Mouse (Mus musculus): ENCODE data around the gene E130114P18Rik. TPM values are rescaled to one million over a fixed set of nuclear protein-coding genes. Genes with fewer than 3 reads are reported as not detected.

E130114P18Rik gene
- polyA plus RNA-seq, 1 experiment from 2014 or later = 11.6 TPM

GRCm38 (mm10) chr4:97609831-97610727 lies 167.8 kb downstream of the E130114P18Rik start:
- no peak overlapping the region for H3K4me3 ChIP-seq (ENCODE audit: low read depth, low read length)
- WGBS = 21% methylated on average over 10 of the region's 10 CpGs
- peaks cover 14% of the 10 kb centered on the region for H3K4me1 ChIP-seq (ENCODE audit: control insufficient read depth, insufficient read depth, low read length)
- 0 out of 2 replicates have a peak overlapping the region, but pooled peaks have one; percentile 5 for H3K4me2 ChIP-seq (ENCODE audit: low read length)
- H3K27ac ChIP-seq (ENCODE audit: low read length) = peak overlapping the region; percentile 66
- no peaks in the 10 kb centered on the region for H3K36me3 ChIP-seq (ENCODE audit: control insufficient read depth, insufficient read depth, low read length)
- H3K9me3 ChIP-seq (replicated peaks; ENCODE audit: control insufficient read depth, low read length, poor library complexity, severe bottlenecking) = no peaks in the 10 kb centered on the region
- H3K27me3 ChIP-seq (ENCODE audit: control insufficient read depth, insufficient read depth, low read depth, low read length) = no peaks in the 10 kb centered on the region
- ATAC-seq = 0 out of 2 replicates have a peak, but pooled peaks have one; percentile 10
- H3K9ac ChIP-seq (ENCODE audit: low read depth, low read length) = no peak overlapping the region

DNA sequence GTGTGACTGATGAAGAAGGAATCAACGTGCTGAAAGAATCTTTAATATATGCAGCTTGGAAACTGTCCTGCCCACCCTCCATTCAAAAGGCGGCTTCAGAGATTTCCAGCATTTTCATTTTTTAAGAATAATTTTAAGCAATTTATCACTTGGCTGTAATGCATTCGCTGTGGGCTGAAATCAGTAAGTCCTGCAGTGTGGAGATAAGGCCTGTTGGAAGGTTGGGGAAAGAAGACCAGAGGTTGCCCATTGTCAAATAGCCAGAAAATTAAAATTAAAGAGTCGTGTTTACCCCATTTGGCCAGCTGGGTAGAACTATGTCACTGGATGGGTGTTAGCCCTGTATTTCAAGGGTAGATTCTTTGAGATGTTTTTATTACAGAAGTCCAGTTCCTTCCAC lies 168.5 kb downstream of the E130114P18Rik start:
- WGBS = 64% methylated on average over 4 of the region's 4 CpGs
- Histone ChIP-seq H3K36me3 (ENCODE audit: control insufficient read depth, insufficient read depth, low read length) (no peaks in the 10 kb centered on the region), H3K27me3 (ENCODE audit: control insufficient read depth, insufficient read depth, low read depth, low read length) (no peaks in the 10 kb centered on the region)

GRCm38 (mm10) chr4:97608728-97609127 lies 169.2 kb downstream of the E130114P18Rik start:
- Histone ChIP-seq H3K4me1 (ENCODE audit: control insufficient read depth, insufficient read depth, low read length) (peaks cover 14% of the 10 kb centered on the region), H3K4me2 (ENCODE audit: low read length) (no peak overlapping the region)
- peak; percentile 26; the same call in 1 of the 2 replicates for ATAC-seq

More for the DNA sequence above, 168.5 kb downstream of the E130114P18Rik start:
- peak overlapping the region; percentile 65 for H3K27ac ChIP-seq (ENCODE audit: low read length)
- ATAC-seq = peak; percentile 37; the same call in 1 of the 2 replicates
- no peaks in the 10 kb centered on the region for H3K9me3 ChIP-seq (replicated peaks; ENCODE audit: control insufficient read depth, low read length, poor library complexity, severe bottlenecking)
- peaks cover 14% of the 10 kb centered on the region for H3K4me1 ChIP-seq (ENCODE audit: control insufficient read depth, insufficient read depth, low read length)
- no peak overlapping the region for H3K4me3 ChIP-seq (ENCODE audit: low read depth, low read length)
- H3K9ac ChIP-seq (ENCODE audit: low read depth, low read length) = no peak overlapping the region
- no peak overlapping the region for H3K4me2 ChIP-seq (ENCODE audit: low read length)

GRCm38 (mm10) chr4:97608134-97608533 lies 169.7 kb downstream of the E130114P18Rik start:
- H3K4me3 ChIP-seq (ENCODE audit: low read depth, low read length) = no peak overlapping the region
- H3K36me3 ChIP-seq (ENCODE audit: control insufficient read depth, insufficient read depth, low read length) = no peaks in the 10 kb centered on the region
- H3K4me1 ChIP-seq (ENCODE audit: control insufficient read depth, insufficient read depth, low read length) = peaks cover 14% of the 10 kb centered on the region
- no peak overlapping the region for H3K27ac ChIP-seq (ENCODE audit: low read length)
- 34% methylated on average over 3 of the region's 3 CpGs for WGBS
- H3K9me3 ChIP-seq (replicated peaks; ENCODE audit: control insufficient read depth, low read length, poor library complexity, severe bottlenecking) = no peaks in the 10 kb centered on the region
- H3K27me3 ChIP-seq (ENCODE audit: control insufficient read depth, insufficient read depth, low read depth, low read length) = no peaks in the 10 kb centered on the region
- H3K4me2 ChIP-seq (ENCODE audit: low read length) = no peak overlapping the region
- no peak for ATAC-seq
- H3K9ac ChIP-seq (ENCODE audit: low read depth, low read length) = no peak overlapping the region

More at GRCm38 (mm10) chr4:97608728-97609127, 169.2 kb downstream of the E130114P18Rik start:
- H3K9ac ChIP-seq (ENCODE audit: low read depth, low read length) = no peak overlapping the region
- H3K27ac ChIP-seq (ENCODE audit: low read length) = peak overlapping the region; percentile 25; the same call in 1 of the 2 replicates
- no peaks in the 10 kb centered on the region for H3K36me3 ChIP-seq (ENCODE audit: control insufficient read depth, insufficient read depth, low read length)
- 57% methylated on average over 8 of the region's 8 CpGs for WGBS
- H3K27me3 ChIP-seq (ENCODE audit: control insufficient read depth, insufficient read depth, low read depth, low read length) = no peaks in the 10 kb centered on the region
- H3K9me3 ChIP-seq (replicated peaks; ENCODE audit: control insufficient read depth, low read length, poor library complexity, severe bottlenecking) = no peaks in the 10 kb centered on the region
- H3K4me3 ChIP-seq (ENCODE audit: low read depth, low read length) = no peak overlapping the region

DNA sequence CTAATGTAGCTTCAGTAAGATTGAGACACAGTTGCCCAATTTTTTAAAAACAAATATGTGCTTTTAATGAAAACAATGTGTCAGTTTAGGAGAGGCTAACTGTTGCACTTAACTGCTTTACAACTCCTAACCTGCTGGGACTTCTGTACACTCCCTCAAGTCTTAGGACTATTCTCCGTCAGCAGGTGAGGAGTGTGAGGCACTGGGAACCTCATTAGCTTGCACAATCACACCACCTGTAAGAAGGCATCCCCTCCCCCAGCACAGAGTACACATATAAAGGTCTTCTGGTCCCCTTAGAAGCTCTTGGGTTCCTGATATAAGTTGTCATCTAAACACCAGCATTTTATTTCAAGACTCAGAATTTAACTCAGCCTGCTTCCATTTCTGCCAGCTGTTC lies 170.7 kb downstream of the E130114P18Rik start:
- H3K4me3 ChIP-seq (ENCODE audit: low read depth, low read length) = no peak overlapping the region
- no peaks in the 10 kb centered on the region for H3K36me3 ChIP-seq (ENCODE audit: control insufficient read depth, insufficient read depth, low read length)
- H3K27ac ChIP-seq (ENCODE audit: low read length) = no peak overlapping the region
- H3K4me1 ChIP-seq (ENCODE audit: control insufficient read depth, insufficient read depth, low read length) = peaks cover 14% of the 10 kb centered on the region
- no peak overlapping the region for H3K4me2 ChIP-seq (ENCODE audit: low read length)
- ATAC-seq = no peak
- H3K9ac ChIP-seq (ENCODE audit: low read depth, low read length) = no peak overlapping the region
- H3K27me3 ChIP-seq (ENCODE audit: control insufficient read depth, insufficient read depth, low read depth, low read length) = no peaks in the 10 kb centered on the region
- no peaks in the 10 kb centered on the region for H3K9me3 ChIP-seq (replicated peaks; ENCODE audit: control insufficient read depth, low read length, poor library complexity, severe bottlenecking)
- 60% methylated on average over 1 of the region's 1 CpGs for WGBS

GRCm38 (mm10) chr4:97606524-97606923 lies 171.4 kb downstream of the E130114P18Rik start:
- Histone ChIP-seq H3K4me1 (ENCODE audit: control insufficient read depth, insufficient read depth, low read length) (peaks cover 17% of the 10 kb centered on the region), H3K9ac (ENCODE audit: low read depth, low read length) (no peak overlapping the region), H3K36me3 (ENCODE audit: control insufficient read depth, insufficient read depth, low read length) (no peaks in the 10 kb centered on the region), H3K4me2 (ENCODE audit: low read length) (no peak overlapping the region), H3K27ac (ENCODE audit: low read length) (no peak overlapping the region), H3K9me3 (replicated peaks; ENCODE audit: control insufficient read depth, low read length, poor library complexity, severe bottlenecking) (no peaks in the 10 kb centered on the region), H3K27me3 (ENCODE audit: control insufficient read depth, insufficient read depth, low read depth, low read length) (no peaks in the 10 kb centered on the region), H3K4me3 (ENCODE audit: low read depth, low read length) (no peak overlapping the region)
- no peak for ATAC-seq
- WGBS = 84% methylated on average over 8 of the region's 8 CpGs

DNA sequence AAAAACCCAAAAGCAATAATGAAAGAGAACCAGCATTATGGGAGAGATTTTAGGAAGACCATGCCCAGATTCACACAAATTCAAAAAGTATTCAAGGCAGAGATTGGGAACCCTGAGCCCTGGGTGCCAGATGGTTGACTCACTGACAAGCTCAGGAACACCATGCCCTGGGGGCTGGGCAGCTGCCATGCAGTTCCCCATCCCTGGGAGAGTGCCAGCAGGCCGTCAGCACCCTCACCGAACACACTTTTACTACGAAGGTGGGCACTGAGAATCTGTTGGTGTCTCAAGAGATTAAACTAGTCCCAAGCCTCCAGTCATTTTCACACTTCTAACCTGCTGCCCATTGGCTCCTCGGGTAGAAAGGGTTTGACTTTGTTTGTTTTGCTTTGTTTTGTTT lies 175.3 kb downstream of the E130114P18Rik start:
- Histone ChIP-seq H3K4me3 (ENCODE audit: low read depth, low read length) (no peak overlapping the region), H3K36me3 (ENCODE audit: control insufficient read depth, insufficient read depth, low read length) (no peaks in the 10 kb centered on the region), H3K4me2 (ENCODE audit: low read length) (no peak overlapping the region), H3K9me3 (replicated peaks; ENCODE audit: control insufficient read depth, low read length, poor library complexity, severe bottlenecking) (no peaks in the 10 kb centered on the region), H3K4me1 (ENCODE audit: control insufficient read depth, insufficient read depth, low read length) (peaks cover 5% of the 10 kb centered on the region; the same call in 1 of the 2 replicates), H3K27ac (ENCODE audit: low read length) (no peak overlapping the region), H3K27me3 (ENCODE audit: control insufficient read depth, insufficient read depth, low read depth, low read length) (no peaks in the 10 kb centered on the region), H3K9ac (ENCODE audit: low read depth, low read length) (no peak overlapping the region)
- ATAC-seq = no peak
- WGBS = 60% methylated on average over 4 of the region's 4 CpGs

DNA sequence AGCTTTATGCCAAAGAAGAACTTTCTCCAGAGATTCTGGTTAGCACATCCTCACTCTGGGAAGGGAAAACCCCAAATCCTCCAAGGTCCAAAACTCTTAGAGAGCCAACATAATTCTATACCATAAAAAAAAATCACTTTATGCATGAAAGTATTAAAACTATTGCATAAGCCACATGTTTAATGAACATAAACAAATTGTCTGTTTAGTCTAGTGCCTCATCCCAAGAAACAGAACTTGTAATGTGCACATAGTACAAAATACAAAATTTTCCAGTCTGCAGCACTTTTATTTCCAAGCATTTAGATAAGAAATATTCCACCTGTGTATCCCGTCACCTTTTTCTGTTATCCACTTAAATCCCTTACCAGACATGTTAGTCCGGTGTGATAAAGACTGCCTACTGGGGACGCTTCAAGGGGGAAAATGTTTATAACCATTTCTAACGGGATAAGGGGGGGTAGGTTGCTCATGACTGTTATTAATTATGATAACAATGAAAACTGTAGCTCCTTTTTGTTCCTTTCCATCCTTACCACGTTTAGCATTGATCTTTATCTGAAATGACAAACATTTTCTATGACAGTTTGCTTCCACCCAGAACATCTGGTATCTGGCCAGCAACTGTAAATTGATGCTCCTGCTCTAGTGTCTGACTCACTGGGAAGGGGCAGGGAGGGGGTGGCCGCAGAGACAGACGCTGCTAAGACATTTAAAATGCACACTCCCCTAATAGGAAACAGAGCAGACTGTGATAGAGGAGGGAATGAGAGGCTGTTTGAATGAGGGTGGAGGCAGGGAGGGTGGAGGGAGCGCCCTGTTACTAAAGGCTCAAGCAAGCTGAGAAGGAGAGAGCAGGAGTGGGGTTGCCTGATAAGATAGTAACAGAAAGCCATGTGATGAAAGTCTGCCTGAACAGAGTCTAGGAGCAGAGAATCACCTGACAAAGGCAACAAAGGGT lies 176.7 kb downstream of the E130114P18Rik start:
- peak; percentile 86 for ATAC-seq
- H3K4me3 ChIP-seq (ENCODE audit: low read depth, low read length) = no peak overlapping the region
- WGBS = 38% methylated on average over 8 of the region's 8 CpGs
- no peaks in the 10 kb centered on the region for H3K27me3 ChIP-seq (ENCODE audit: control insufficient read depth, insufficient read depth, low read depth, low read length)
- peaks cover 5% of the 10 kb centered on the region; the same call in 1 of the 2 replicates for H3K4me1 ChIP-seq (ENCODE audit: control insufficient read depth, insufficient read depth, low read length)
- no peak overlapping the region for H3K27ac ChIP-seq (ENCODE audit: low read length)
- no peak overlapping the region for H3K9ac ChIP-seq (ENCODE audit: low read depth, low read length)
- no peak overlapping the region for H3K4me2 ChIP-seq (ENCODE audit: low read length)
- H3K9me3 ChIP-seq (replicated peaks; ENCODE audit: control insufficient read depth, low read length, poor library complexity, severe bottlenecking) = no peaks in the 10 kb centered on the region
- H3K36me3 ChIP-seq (ENCODE audit: control insufficient read depth, insufficient read depth, low read length) = no peaks in the 10 kb centered on the region

All from midbrain, embryonic 16.5 days (tissue).